Mouse (Mus musculus) neural tube, embryonic 13.5 days (tissue): Measurements from ENCODE around the gene Ndufa13. TPM values are rescaled to one million over a fixed set of nuclear protein-coding genes. Genes with fewer than 3 reads are reported as not detected.

Experiments
- ATAC-seq: fragments of 200-750 bp; cut with Nextera tagmentation; 2 replicates; pipeline ENCODE4 v1.8.0; 2017; ENCODE audit warnings: low read depth, mild to moderate bottlenecking, moderate TSS enrichment, moderate library complexity
- H3K27ac ChIP-seq: fragments of 300-500 bp; sonication (generic); replicated peaks from 2 replicates; pipeline ENCODE4 v1.5.1; 2015; ENCODE audit warnings: moderate library complexity, mild to moderate bottlenecking, inconsistent platforms
- H3K27me3 ChIP-seq: fragments of 300-500 bp; sonication (generic); 2 replicates; pipeline ENCODE4 v1.6.1; 2015; ENCODE audit warnings: mild to moderate bottlenecking, inconsistent platforms
- H3K36me3 ChIP-seq: fragments of 300-500 bp; sonication (generic); 2 replicates; pipeline ENCODE4 v1.6.1; 2015; ENCODE audit warnings: mild to moderate bottlenecking, inconsistent platforms
- H3K4me1 ChIP-seq: fragments of 300-500 bp; sonication (generic); replicated peaks from 2 replicates; pipeline ENCODE4 v1.6.1; 2015; ENCODE audit warnings: inconsistent platforms
- H3K4me2 ChIP-seq: fragments of 300-500 bp; sonication (generic); 2 replicates; pipeline ENCODE4 v1.6.1; 2015; ENCODE audit warnings: inconsistent platforms, mild to moderate bottlenecking, moderate library complexity
- H3K4me3 ChIP-seq: fragments of 300-500 bp; sonication (generic); 2 replicates; pipeline ENCODE4 v1.5.1; 2015; ENCODE audit warnings: mild to moderate bottlenecking, inconsistent platforms
- H3K9ac ChIP-seq: fragments of 300-500 bp; sonication (generic); 2 replicates; pipeline ENCODE4 v1.6.1; 2015; ENCODE audit warnings: moderate library complexity, mild to moderate bottlenecking, inconsistent platforms
- H3K9me3 ChIP-seq: fragments of 300-500 bp; sonication (generic); 2 replicates; pipeline ENCODE4 v1.6.1; 2016; ENCODE audit warnings: inconsistent platforms
- WGBS: fragments of 180-500 bp; shearing (Covaris S2); methylation state at CpG from one replicate; pipeline ENCODE4 v1.1.7; 2015; 5-methylcytosine and 5-hydroxymethylcytosine counted together
- polyA plus RNA-seq: library from polyadenylated mRNA; unstranded; fragments of >200 nt; fragmentation: Nextera tagmentation; extraction: Ambion mirVana; gene quantifications from 2 replicates; pipeline ENCODE4 v1.2.1, GENCODE M21; 2015

Ndufa13 gene
- polyA plus RNA-seq, 1 experiment from 2014 or later, result 186 TPM

DNA sequence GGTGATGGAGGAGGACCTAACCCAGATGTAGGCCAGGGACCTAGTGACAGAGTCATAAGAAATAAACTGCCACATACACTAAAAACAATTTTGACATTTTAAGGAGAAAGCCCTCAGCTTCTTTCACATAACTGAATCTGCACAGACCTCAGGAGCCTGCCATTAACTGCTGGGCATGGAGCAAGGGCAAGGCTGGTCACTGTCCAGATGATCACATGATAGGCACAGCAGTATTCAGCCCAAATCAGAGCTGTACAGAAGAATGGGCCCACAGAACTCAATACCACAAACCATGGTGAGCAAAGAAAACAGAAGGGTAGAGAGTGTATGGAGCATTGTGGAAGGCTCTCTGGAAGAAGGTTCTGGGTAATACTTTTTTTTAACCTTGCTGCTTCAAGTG is 24.5 kb upstream of the Ndufa13 start:
- Histone ChIP-seq H3K9ac (no peak overlapping the region), H3K4me2 (no peak overlapping the region), H3K9me3 (no peaks in the 10 kb centered on the region), H3K4me1 (no peaks in the 10 kb centered on the region; the same call in 1 of the 2 replicates), H3K4me3 (no peak overlapping the region), H3K27ac (no peak overlapping the region), H3K36me3 (no peaks in the 10 kb centered on the region), H3K27me3 (no peaks in the 10 kb centered on the region)
- ATAC-seq, result no peak

DNA sequence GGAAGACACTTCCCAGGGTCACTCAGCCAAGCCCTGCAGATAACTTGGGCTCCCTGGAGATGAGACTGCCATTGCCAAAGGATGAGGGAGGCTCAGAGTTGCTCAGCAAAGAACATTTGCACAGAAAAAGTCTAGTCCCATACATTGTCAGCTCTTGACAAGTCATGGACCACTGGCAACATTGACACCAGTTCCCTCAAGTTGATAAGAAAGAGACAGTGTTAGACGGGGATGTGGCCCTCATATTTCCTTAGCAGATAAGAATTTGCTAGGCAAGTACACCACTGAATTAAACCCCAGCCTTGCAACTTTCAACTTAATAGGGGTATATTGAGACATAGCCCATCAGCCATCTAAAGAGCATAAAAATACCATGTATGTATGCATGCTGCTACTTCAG is 21.6 kb upstream of the Ndufa13 start:
- H3K4me2 ChIP-seq, result no peak overlapping the region
- ATAC-seq, result no peak
- no peaks in the 10 kb centered on the region for H3K9me3 ChIP-seq
- no peak overlapping the region for H3K4me3 ChIP-seq
- no peaks in the 10 kb centered on the region for H3K27me3 ChIP-seq
- no peaks in the 10 kb centered on the region for H3K36me3 ChIP-seq
- H3K4me1 ChIP-seq, result peaks cover 22% of the 10 kb centered on the region
- H3K27ac ChIP-seq, result no peak overlapping the region
- WGBS, result 88% methylated on average over 1 of the region's 1 CpGs
- no peak overlapping the region for H3K9ac ChIP-seq

DNA sequence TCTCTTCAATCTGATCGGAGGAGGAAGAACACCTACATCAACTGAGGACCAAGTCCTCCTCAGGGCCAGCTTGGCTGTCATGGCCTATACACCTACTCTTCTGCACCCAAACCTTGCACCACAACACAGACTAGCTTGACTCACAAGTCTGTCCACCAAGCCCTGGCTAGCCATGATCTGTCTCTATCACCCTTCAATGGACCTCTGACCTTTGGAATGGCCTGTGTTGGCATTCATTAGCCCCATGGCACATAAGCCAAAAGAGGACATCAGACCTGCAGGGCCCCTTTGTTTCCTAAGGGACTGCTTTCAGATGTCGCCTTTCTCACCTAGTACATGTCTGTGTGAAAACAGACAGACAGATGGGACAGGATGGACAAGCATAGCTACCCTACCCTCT is 18.8 kb upstream of the Ndufa13 start:
- Histone ChIP-seq H3K9ac (peak overlapping the region; percentile 55; the same call in 1 of the 2 replicates), H3K27me3 (no peaks in the 10 kb centered on the region), H3K4me2 (no peak overlapping the region), H3K27ac (peak overlapping the region; percentile 78), H3K4me1 (peaks cover 22% of the 10 kb centered on the region), H3K4me3 (no peak overlapping the region), H3K9me3 (no peaks in the 10 kb centered on the region), H3K36me3 (peaks cover 17% of the 10 kb centered on the region)
- WGBS, result 84% methylated on average over 2 of the region's 2 CpGs
- ATAC-seq, result no peak

DNA sequence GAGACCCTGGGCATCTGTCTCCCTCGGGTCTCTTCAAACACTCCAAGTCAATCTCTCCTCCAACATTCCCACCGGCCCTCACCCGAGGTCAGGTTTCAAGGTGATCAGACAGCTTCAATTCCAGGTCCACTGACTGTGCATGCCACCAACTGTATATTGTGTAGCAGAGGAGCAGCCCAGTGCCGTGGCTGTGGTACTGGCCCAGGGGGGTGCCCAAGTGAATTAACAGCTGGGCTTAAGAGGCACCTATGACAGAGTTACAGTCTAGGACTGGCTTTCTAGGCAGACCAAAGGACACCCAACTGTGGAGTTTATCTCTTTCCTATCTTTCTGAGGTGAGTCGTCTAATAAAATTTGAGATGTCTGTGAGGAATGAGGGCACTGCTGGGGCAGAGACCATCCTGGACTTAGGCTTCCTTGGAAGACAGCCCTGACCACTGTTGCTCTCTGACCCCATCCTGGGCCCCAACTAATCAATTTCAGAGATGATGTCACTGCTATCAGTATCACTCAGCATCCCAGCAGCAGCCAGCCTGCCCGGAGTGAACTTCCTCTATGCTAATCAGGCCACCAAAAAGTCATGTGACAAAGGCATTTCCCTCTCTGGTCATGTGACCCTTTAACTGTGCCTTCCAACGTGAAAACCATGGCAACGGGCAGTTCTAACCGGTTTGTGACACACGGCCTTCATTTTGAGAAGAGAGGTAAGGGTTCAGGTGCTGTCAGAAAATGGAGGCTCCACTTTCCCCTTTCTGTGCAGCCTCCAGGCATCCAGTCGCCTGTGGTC is 17.7 kb upstream of the Ndufa13 start:
- no peaks in the 10 kb centered on the region for H3K27me3 ChIP-seq
- ATAC-seq, result peak; percentile 69
- H3K36me3 ChIP-seq, result peaks cover 28% of the 10 kb centered on the region
- H3K27ac ChIP-seq, result peak overlapping the region; percentile 78
- H3K9me3 ChIP-seq, result no peaks in the 10 kb centered on the region
- H3K4me2 ChIP-seq, result peak overlapping the region; percentile 15
- H3K4me1 ChIP-seq, result peaks cover 22% of the 10 kb centered on the region
- H3K4me3 ChIP-seq, result no peak overlapping the region
- 48% methylated on average over 11 of the region's 11 CpGs for WGBS
- H3K9ac ChIP-seq, result peak overlapping the region; percentile 55

DNA sequence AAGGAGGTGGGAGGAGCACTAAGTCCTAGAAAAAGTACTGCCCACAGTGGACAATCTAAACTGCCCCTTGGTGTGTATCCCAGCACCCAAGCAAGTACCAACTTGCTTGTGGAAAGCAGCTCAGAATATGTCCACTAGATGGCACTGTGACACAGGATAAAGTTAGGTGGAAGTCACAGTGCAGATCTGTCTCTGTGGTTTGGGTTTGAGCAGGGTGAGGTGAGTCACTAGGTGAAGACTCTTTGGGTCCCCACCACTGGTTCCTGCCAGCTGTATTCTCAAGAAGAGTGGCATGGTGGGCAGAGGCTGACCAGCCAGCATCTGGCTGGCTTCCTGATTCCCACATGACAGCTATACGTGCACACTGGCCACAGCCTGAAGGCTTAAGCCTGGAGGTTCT is 16.7 kb upstream of the Ndufa13 start:
- WGBS, result 48% methylated on average over 1 of the region's 1 CpGs
- no peak overlapping the region for H3K9ac ChIP-seq
- ATAC-seq, result peak; percentile 62
- H3K9me3 ChIP-seq, result no peaks in the 10 kb centered on the region
- H3K4me3 ChIP-seq, result no peak overlapping the region
- H3K27ac ChIP-seq, result no peak overlapping the region; the same call in 1 of the 2 replicates
- no peak overlapping the region for H3K4me2 ChIP-seq
- H3K4me1 ChIP-seq, result peaks cover 22% of the 10 kb centered on the region
- H3K27me3 ChIP-seq, result no peaks in the 10 kb centered on the region
- H3K36me3 ChIP-seq, result peaks cover 38% of the 10 kb centered on the region

DNA sequence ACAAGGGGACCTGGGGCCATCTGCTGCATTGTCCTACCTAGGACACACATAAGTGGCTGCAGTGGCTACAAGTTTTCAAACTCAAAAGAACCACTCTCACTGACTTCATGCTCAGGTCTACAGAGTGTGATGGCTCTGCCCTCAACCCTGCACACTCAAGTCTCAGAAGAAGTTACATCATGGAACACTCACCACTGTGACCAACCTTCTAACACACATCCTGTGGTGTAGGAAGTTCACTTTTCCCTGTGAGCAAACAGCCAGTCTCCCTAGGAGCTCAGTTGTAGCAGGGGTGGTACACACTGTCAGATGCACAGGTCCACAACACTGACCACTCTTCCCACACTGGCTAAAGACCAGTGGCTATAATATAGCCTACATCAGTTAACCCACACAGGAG is 16.1 kb upstream of the Ndufa13 start:
- H3K4me1 ChIP-seq, result peaks cover 22% of the 10 kb centered on the region
- no peaks in the 10 kb centered on the region for H3K27me3 ChIP-seq
- no peak overlapping the region for H3K4me3 ChIP-seq
- no peak overlapping the region for H3K9ac ChIP-seq
- H3K9me3 ChIP-seq, result no peaks in the 10 kb centered on the region
- ATAC-seq, result 0 out of 2 replicates have a peak, but pooled peaks have one; percentile 2
- peaks cover 43% of the 10 kb centered on the region for H3K36me3 ChIP-seq
- H3K4me2 ChIP-seq, result no peak overlapping the region
- no peak overlapping the region for H3K27ac ChIP-seq

DNA sequence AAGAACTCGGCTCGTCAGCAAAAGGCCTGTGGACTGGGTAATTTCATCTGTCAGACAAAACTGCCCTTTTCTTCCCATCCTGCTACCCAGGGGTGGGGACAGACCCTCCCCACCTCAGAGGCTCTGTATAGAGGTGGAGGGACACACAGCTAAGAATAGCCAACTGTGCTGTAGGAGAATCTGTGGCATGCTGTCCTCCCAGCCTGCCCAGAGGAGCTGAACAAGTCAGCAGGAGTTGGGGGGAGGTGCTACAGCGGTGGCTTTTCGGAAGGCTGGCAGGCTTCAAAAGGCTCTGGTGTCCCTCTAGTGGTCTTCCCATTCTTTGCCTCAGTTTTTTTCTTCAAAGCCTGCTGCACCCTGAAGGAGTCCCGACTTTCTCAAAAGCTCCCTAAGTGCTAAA is 13.4 kb upstream of the Ndufa13 start:
- ATAC-seq, result no peak
- peaks cover 14% of the 10 kb centered on the region for H3K4me1 ChIP-seq
- 58% methylated on average over 5 of the region's 5 CpGs for WGBS
- no peaks in the 10 kb centered on the region for H3K27me3 ChIP-seq
- peaks cover 71% of the 10 kb centered on the region for H3K36me3 ChIP-seq
- no peak overlapping the region for H3K4me2 ChIP-seq
- no peak overlapping the region for H3K4me3 ChIP-seq
- H3K27ac ChIP-seq, result no peak overlapping the region
- H3K9me3 ChIP-seq, result no peaks in the 10 kb centered on the region
- H3K9ac ChIP-seq, result 0 out of 2 replicates have a peak overlapping the region, but pooled peaks have one; percentile 22

DNA sequence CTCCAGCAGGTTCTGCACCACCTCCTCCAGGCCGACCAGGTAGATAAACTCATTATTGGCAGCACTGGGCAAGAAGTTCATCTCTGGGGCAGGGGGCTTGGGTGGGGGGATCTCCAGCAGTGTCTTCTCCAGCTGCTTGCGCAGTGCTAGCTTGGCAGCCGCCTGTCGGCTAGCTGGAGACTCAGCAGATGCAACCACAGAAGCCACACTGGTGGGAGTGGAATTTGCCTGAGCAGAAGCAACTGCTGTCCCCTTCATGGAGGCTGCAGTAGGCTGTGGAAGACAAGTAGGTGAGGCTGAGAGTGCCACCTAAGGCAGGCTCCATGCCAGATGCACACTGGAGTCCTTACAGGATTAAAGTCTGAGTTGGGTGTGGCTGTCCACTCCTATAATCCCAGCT is 12.2 kb upstream of the Ndufa13 start:
- Histone ChIP-seq H3K36me3 (peaks cover 83% of the 10 kb centered on the region), H3K4me3 (no peak overlapping the region), H3K4me2 (no peak overlapping the region), H3K4me1 (0 out of 2 replicates have a peak, but pooled peaks cover 3% of the 10 kb centered on the region), H3K9me3 (no peaks in the 10 kb centered on the region), H3K27me3 (no peaks in the 10 kb centered on the region), H3K9ac (no peak overlapping the region), H3K27ac (no peak overlapping the region)
- 91% methylated on average over 4 of the region's 4 CpGs for WGBS
- ATAC-seq, result no peak

DNA sequence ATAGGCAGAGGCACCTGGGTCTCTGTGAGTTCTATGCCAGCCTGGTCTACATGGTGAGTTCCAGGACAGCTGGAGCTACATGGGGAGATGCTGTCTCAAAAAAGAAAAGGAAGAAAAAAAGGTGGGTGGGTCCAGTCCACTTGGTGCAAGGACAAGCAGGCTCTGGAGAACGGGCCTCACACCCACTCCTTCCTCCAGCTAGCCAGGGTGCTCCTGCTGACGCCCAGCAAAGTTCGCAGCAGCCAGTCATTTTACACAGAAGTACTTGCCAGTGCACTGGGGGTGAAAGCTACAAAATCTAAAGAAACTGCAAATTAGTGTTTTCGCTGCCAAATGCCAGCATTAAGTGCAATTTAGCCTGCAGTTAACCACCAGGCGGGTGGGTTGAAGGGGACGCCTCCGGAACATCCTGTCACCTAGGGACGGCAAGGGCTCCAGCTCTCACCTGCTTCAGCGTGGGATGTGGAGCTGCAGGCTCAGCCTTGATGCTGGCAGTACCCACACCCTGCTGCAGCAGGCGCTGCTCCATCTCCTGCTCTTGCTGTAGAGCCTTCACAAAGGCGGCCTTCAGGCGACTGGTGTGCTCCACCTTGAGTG is 10.2 kb upstream of the Ndufa13 start:
- Histone ChIP-seq H3K4me2 (no peak overlapping the region), H3K36me3 (peaks cover 99% of the 10 kb centered on the region), H3K27me3 (no peaks in the 10 kb centered on the region), H3K4me3 (no peak overlapping the region), H3K27ac (no peak overlapping the region), H3K4me1 (no peaks in the 10 kb centered on the region), H3K9me3 (no peaks in the 10 kb centered on the region), H3K9ac (no peak overlapping the region)
- 89% methylated on average over 12 of the region's 12 CpGs for WGBS
- ATAC-seq, result no peak

DNA sequence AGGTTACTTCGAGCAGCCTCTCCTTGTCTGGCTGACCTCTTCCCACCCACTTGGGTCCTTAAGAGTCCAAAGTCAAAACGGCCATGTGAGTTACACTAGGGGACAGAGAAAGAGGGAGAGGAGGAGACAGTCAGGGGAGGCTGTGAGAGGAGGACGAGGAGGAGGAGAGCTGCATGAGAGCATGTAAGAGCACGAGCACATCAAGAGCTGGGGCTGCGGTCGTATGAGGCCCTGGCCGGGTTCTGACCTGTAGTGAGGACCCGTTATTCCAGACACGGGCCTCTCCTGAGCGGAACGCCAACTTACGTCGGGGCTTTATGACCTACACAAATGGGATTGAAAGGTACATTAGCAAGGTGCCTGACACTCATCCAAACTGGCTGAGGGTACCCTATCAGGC is 9.6 kb upstream of the Ndufa13 start:
- 90% methylated on average over 13 of the region's 13 CpGs for WGBS
- H3K4me3 ChIP-seq, result no peak overlapping the region
- peaks cover 97% of the 10 kb centered on the region for H3K36me3 ChIP-seq
- H3K9me3 ChIP-seq, result no peaks in the 10 kb centered on the region
- no peak overlapping the region for H3K9ac ChIP-seq
- H3K4me1 ChIP-seq, result no peaks in the 10 kb centered on the region
- no peak overlapping the region for H3K4me2 ChIP-seq
- ATAC-seq, result no peak
- no peak overlapping the region for H3K27ac ChIP-seq
- no peaks in the 10 kb centered on the region for H3K27me3 ChIP-seq

DNA sequence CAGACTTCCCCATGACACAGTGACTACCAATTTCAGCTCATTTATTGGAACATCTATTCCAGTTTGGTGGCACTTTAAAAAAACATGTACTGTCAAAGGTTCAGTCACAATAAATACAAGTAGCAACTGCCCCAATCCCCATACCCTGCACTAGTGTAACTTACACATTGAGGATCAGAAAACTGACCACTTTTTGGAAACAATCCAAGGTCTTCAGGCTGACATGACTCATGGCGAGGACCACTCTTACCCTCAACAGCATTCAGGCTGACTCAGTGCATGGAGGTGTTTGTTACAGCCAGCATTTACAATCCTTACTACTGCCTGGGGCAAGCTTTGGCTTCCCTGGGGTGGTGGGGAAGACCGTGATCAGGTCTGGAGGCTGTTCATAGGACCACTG is 4.7 kb upstream of the Ndufa13 start:
- Histone ChIP-seq H3K27ac (no peak overlapping the region), H3K4me3 (no peak overlapping the region), H3K36me3 (peaks cover 49% of the 10 kb centered on the region), H3K9ac (no peak overlapping the region), H3K27me3 (no peaks in the 10 kb centered on the region), H3K4me2 (no peak overlapping the region), H3K4me1 (peaks cover 20% of the 10 kb centered on the region), H3K9me3 (no peaks in the 10 kb centered on the region)
- 91% methylated on average over 2 of the region's 2 CpGs for WGBS
- ATAC-seq, result no peak

DNA sequence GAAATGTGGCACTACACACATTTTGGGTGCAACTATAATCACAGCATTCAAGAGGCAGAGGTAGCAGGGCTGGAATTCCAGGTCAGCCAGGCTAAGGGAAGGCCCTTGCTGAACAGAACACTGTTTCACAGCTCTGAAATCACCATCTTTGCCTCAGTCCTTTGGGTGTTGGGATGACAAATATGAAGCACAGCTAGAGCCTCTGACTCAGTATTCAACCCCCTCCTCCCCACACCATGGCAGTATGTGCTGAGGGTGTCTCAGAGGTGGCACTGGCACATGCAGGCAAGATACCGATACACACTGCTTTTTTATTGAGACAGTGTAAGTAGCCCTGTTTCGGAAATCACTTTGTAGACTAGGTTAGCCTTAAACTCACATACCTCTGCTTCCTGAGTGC is 3.9 kb upstream of the Ndufa13 start:
- WGBS, result 94% methylated on average over 2 of the region's 2 CpGs
- Histone ChIP-seq H3K27me3 (no peaks in the 10 kb centered on the region), H3K27ac (no peak overlapping the region), H3K4me1 (peaks cover 25% of the 10 kb centered on the region), H3K4me2 (no peak overlapping the region), H3K36me3 (peaks cover 40% of the 10 kb centered on the region), H3K4me3 (no peak overlapping the region), H3K9ac (no peak overlapping the region), H3K9me3 (no peaks in the 10 kb centered on the region)
- ATAC-seq, result no peak
